Mouse (Mus musculus): ENCODE measurements around the gene Ralgapa2.

GRCm38 (mm10) chr2:146359676-146360075 is 152.5 kb downstream of the Ralgapa2 start:
- TF ChIP-seq CTCF (IDR thresholded peaks at IDR 0.05; ENCODE audit: low read depth, low read length), result no peak
- no peak for TF ChIP-seq POLR2A (IDR thresholded peaks at IDR 0.05; ENCODE audit: insufficient read depth, low read length)

Data from ES-Bruce4 (cell line).